10 mouse cellular contexts compared by ENCODE assay signal in genomic region chr10:59430701-59431218, GRCm38 (mm10). TPM values are rescaled to one million over a fixed set of nuclear protein-coding genes. Genes with fewer than 3 reads are reported as not detected.
DNase-seq lines count a peak whose midpoint lies in the region; ATAC-seq and TF ChIP-seq lines count a peak whose summit lies in the region.
"Had no signal": no experiment of that assay in that cellular context is flagged by ENCODE, and none has a peak within 500 bp of the region (broad histone marks: within the 10 kb centered on the region; RNA-seq: fewer than 3 reads in every experiment).

No protein-coding gene starts in this region.

- WGBS in heart, embryonic 14.5 days, result 12% methylated on average over 6 of the region's 6 CpGs
- WGBS in midbrain, embryonic 14.5 days, result 78% methylated on average over 6 of the region's 6 CpGs
- 61% methylated on average over 6 of the region's 6 CpGs for WGBS in hindbrain, embryonic 11.5 days

- H3K4me3 ChIP-seq in heart, embryonic 14.5 days (ENCODE audit: control insufficient read depth in 1 of 2, insufficient read depth in 1 of 2, low read depth in 1 of 2, low read length in 2 of 2), result no peak overlapping the region
- H3K4me3 ChIP-seq in CH12.LX (replicated peaks in 1 of 3; ENCODE audit: low read depth in 2 of 3, low read length in 2 of 3, poor library complexity in 1 of 3), result peak overlapping the region; percentile 3 to 44 (median 32)
- H3K4me3 ChIP-seq in midbrain, embryonic 14.5 days (replicated peaks; ENCODE audit: low read depth, low read length), result no peak overlapping the region
- no peak overlapping the region for H3K4me3 ChIP-seq in hindbrain, embryonic 11.5 days (ENCODE audit: low read depth, low read length)
- H3K4me3 ChIP-seq: embryonic facial prominence, embryonic 13.5 days had no signal

- TF ChIP-seq EP300 in CH12.LX (IDR thresholded peaks at IDR 0.05; ENCODE audit: low read length), result peak; percentile 78

- H3K27me3 ChIP-seq in heart, embryonic 14.5 days (ENCODE audit: control insufficient read depth, insufficient read depth, low read length), result no peaks in the 10 kb centered on the region
- no peaks in the 10 kb centered on the region for H3K27me3 ChIP-seq in CH12.LX (replicated peaks)
- no peaks in the 10 kb centered on the region for H3K27me3 ChIP-seq in midbrain, embryonic 14.5 days (ENCODE audit: control insufficient read depth, insufficient read depth, low read length)
- H3K27me3 ChIP-seq in hindbrain, embryonic 11.5 days (ENCODE audit: control insufficient read depth, insufficient read depth, low read length), result no peaks in the 10 kb centered on the region
- H3K27me3 ChIP-seq: embryonic facial prominence, embryonic 13.5 days had no signal

- no peak overlapping the region for H3K9ac ChIP-seq in heart, embryonic 14.5 days (ENCODE audit: low read length)
- peak overlapping the region; percentile 43; the same call in 1 of the 2 replicates for H3K9ac ChIP-seq in CH12.LX (ENCODE audit: insufficient read depth, low read depth)
- no peak overlapping the region for H3K9ac ChIP-seq in midbrain, embryonic 14.5 days (replicated peaks; ENCODE audit: low read length)
- no peak overlapping the region for H3K9ac ChIP-seq in hindbrain, embryonic 11.5 days (ENCODE audit: low read depth, low read length)
- H3K9ac ChIP-seq: embryonic facial prominence, embryonic 13.5 days had no signal

- 0 out of 2 replicates have a peak, but pooled peaks have one; percentile 37 for ATAC-seq in heart, embryonic 14.5 days (ENCODE audit: insufficient number of reproducible peaks, insufficient read depth, low FRiP score, low read depth)
- peak; percentile 49 for ATAC-seq in monocyte, adult 5-6 weeks (replicated peaks; ENCODE audit: insufficient number of reproducible peaks, low FRiP score, low TSS enrichment, poor library complexity, severe bottlenecking)
- ATAC-seq in midbrain, embryonic 14.5 days (ENCODE audit: low FRiP score, low TSS enrichment), result no peak
- no peak for ATAC-seq in hindbrain, embryonic 11.5 days (ENCODE audit: low FRiP score)

- H3K79me2 ChIP-seq in CH12.LX (replicated peaks; ENCODE audit: control insufficient read depth, extremely low read depth, insufficient read depth, poor library complexity, severe bottlenecking), result no peaks in the 10 kb centered on the region

- no peak for TF ChIP-seq POLR2A in CH12.LX (IDR thresholded peaks at IDR 0.05; ENCODE audit: low read depth, low read length)

- no peak for TF ChIP-seq CTCF in CH12.LX (conservative IDR thresholded peaks at IDR 0.05 in 1 of 2, IDR thresholded peaks at IDR 0.05 in 1 of 2; ENCODE audit: low read depth in 2 of 2, low read length in 2 of 2)

- dilution Hi-C loops in CH12.LX (cut with MboI; ENCODE audit: extremely low pct_ligation_motif_present, extremely low pct_unique_long_range_greater_than_20kb, low sequenced_read_pairs), result no loop called here

- H3K4me1 ChIP-seq in heart, embryonic 14.5 days (ENCODE audit: control insufficient read depth in 2 of 2, insufficient read depth in 2 of 2, low read length in 2 of 2), result peaks cover 5 to 6% of the 10 kb centered on the region in 2 experiments; a peak in 3 of 4 replicates
- peaks cover 11 to 34% of the 10 kb centered on the region in 2 experiments for H3K4me1 ChIP-seq in CH12.LX (ENCODE audit: control insufficient read depth in 1 of 2, insufficient read depth in 2 of 2)
- H3K4me1 ChIP-seq in midbrain, embryonic 14.5 days (ENCODE audit: control insufficient read depth, insufficient read depth, low read length), result no peaks in the 10 kb centered on the region
- H3K4me1 ChIP-seq in hindbrain, embryonic 11.5 days (replicated peaks; ENCODE audit: control insufficient read depth, insufficient read depth, low read length), result no peaks in the 10 kb centered on the region
- H3K4me1 ChIP-seq: embryonic facial prominence, embryonic 13.5 days had no signal

- TF ChIP-seq RAD21 in CH12.LX (IDR thresholded peaks at IDR 0.05; ENCODE audit: low read depth, low read length), result no peak

- no peak for DNase-seq in heart, postnatal 14 days
- peak; percentile 79 for DNase-seq in CH12.LX (ENCODE audit: extremely low read depth)
- peak; percentile 77 for DNase-seq in fibroblast of lung, adult 2 months (ENCODE audit: low read depth)
- no peak for DNase-seq in midbrain, embryonic 14.5 days
- no peak for DNase-seq in hindbrain, embryonic 11.5 days (ENCODE audit: low spot score)
- DNase-seq in kidney, postnatal 10 days, result no peak

- no peaks in the 10 kb centered on the region for H3K9me3 ChIP-seq in heart, embryonic 14.5 days (ENCODE audit: control insufficient read depth, low read length)
- no peaks in the 10 kb centered on the region for H3K9me3 ChIP-seq in CH12.LX (replicated peaks; ENCODE audit: low read length)
- H3K9me3 ChIP-seq in midbrain, embryonic 14.5 days (ENCODE audit: control insufficient read depth, low read length), result no peaks in the 10 kb centered on the region
- H3K9me3 ChIP-seq in hindbrain, embryonic 11.5 days (ENCODE audit: control insufficient read depth, low read length), result no peaks in the 10 kb centered on the region
- H3K9me3 ChIP-seq: embryonic facial prominence, embryonic 13.5 days had no signal

- H3K27ac ChIP-seq in heart, embryonic 14.5 days (replicated peaks in 1 of 2; ENCODE audit: control insufficient read depth in 1 of 2, insufficient read depth in 1 of 2, low read depth in 2 of 2, low read length in 2 of 2), result no peak overlapping the region
- H3K27ac ChIP-seq in CH12.LX (ENCODE audit: insufficient read depth, low read depth), result no peak overlapping the region
- H3K27ac ChIP-seq in midbrain, embryonic 14.5 days (replicated peaks; ENCODE audit: low read depth, low read length), result no peak overlapping the region
- H3K27ac ChIP-seq in hindbrain, embryonic 11.5 days (ENCODE audit: low read depth, low read length), result no peak overlapping the region
- H3K27ac ChIP-seq: embryonic facial prominence, embryonic 13.5 days had no signal

- H3K4me2 ChIP-seq in heart, embryonic 14.5 days (ENCODE audit: low read length), result peak overlapping the region; percentile 11; the same call in 1 of the 2 replicates
- H3K4me2 ChIP-seq in CH12.LX (ENCODE audit: insufficient read depth, low read depth, poor library complexity, severe bottlenecking), result peak overlapping the region; percentile 74
- no peak overlapping the region for H3K4me2 ChIP-seq in midbrain, embryonic 14.5 days (ENCODE audit: low read length)
- H3K4me2 ChIP-seq in hindbrain, embryonic 11.5 days (replicated peaks; ENCODE audit: low read depth, low read length), result no peak overlapping the region
- H3K4me2 ChIP-seq: embryonic facial prominence, embryonic 13.5 days had no signal

- H3K36me3 ChIP-seq in heart, embryonic 14.5 days (ENCODE audit: control insufficient read depth, insufficient read depth, low read length), result no peaks in the 10 kb centered on the region
- peaks cover 0 to 8% of the 10 kb centered on the region in 2 experiments for H3K36me3 ChIP-seq in CH12.LX (replicated peaks in 1 of 2; ENCODE audit: control insufficient read depth in 1 of 2, insufficient read depth in 1 of 2, low read length in 1 of 2)
- no peaks in the 10 kb centered on the region for H3K36me3 ChIP-seq in midbrain, embryonic 14.5 days (ENCODE audit: control insufficient read depth, insufficient read depth, low read length)
- H3K36me3 ChIP-seq in hindbrain, embryonic 11.5 days (ENCODE audit: control insufficient read depth, insufficient read depth, low read length), result no peaks in the 10 kb centered on the region
- H3K36me3 ChIP-seq: embryonic facial prominence, embryonic 13.5 days had no signal

- in situ Hi-C loops in CH12.LX (cut with MboI; ENCODE audit: low pct_ligation_motif_present, low pct_unique_long_range_greater_than_20kb, low sequenced_read_pairs), result no loop called here

- intact Hi-C loops in heart, postnatal 14 days (cut with DNase I), result no loop called here

TF ChIP-seq in CH12.LX, 34 proteins besides CTCF, POLR2A, EP300 and RAD21 (continues in another document):
- peak; percentile 97 for TF ChIP-seq MEF2A (IDR thresholded peaks at IDR 0.05; ENCODE audit: borderline replicate concordance, low read depth, low read length)
- TF ChIP-seq NRF1 (IDR thresholded peaks at IDR 0.05; ENCODE audit: low read depth, low read length), result no peak
- peak; percentile 80 for TF ChIP-seq IRF4 (IDR thresholded peaks at IDR 0.05; ENCODE audit: low read depth, low read length)
- TF ChIP-seq JUN (IDR thresholded peaks at IDR 0.05; ENCODE audit: insufficient read depth, low read depth, low read length), result peak; percentile 74
- peak; percentile 60; the same call in 1 of the 2 replicates for TF ChIP-seq BHLHE40 (IDR thresholded peaks at IDR 0.05; ENCODE audit: low read depth, low read length)
- 0 out of 2 replicates have a peak, but pooled peaks have one; percentile 38 for TF ChIP-seq TCF12 (IDR thresholded peaks at IDR 0.05; ENCODE audit: low read depth, low read length)

RNA-seq across cellular contexts. Expression of gene Oit3, which starts 10.8 kb away (rescaled TPM):
- 4.7 and 5.6 TPM in 2 replicates for polyA plus RNA-seq in heart, embryonic 14.5 days (2014; fragmentation: Nextera tagmentation; extraction: Ambion mirVana)
- total RNA-seq in heart, postnatal 14 days (2021), result under 1 TPM; 0.33 to 0.46 TPM
- 1.3 and 4.5 TPM in 2 replicates for total RNA-seq in CH12.LX (2012; rRNA removed)
- 4.6 and 7.5 TPM in 2 replicates for total RNA-seq in CH12.LX (2014; rRNA removed)
- 3.9 and 7.1 TPM in 2 replicates for polyA plus RNA-seq in CH12.LX (2012; ENCODE audit: insufficient read length, low read depth)
- total RNA-seq in monocyte, adult 5-6 weeks (2017), result 0.19 to 1.4 TPM (median 1.1 TPM) in 3 replicates
- polyA plus RNA-seq in midbrain, embryonic 14.5 days (2014; fragmentation: Nextera tagmentation; extraction: Ambion mirVana), result 0.39 TPM in 1 of 2 replicates, not detected in the other
- 0.28 and 0.95 TPM in 2 replicates for polyA plus RNA-seq in hindbrain, embryonic 11.5 days (2014; fragmentation: Nextera tagmentation; extraction: Ambion mirVana)

RNA-seq across cellular contexts. Expression of gene Pla2g12b, which starts 27.3 kb away (rescaled TPM):
- 0.50 and 0.55 TPM in 2 replicates for polyA plus RNA-seq in heart, embryonic 14.5 days (2014; fragmentation: Nextera tagmentation; extraction: Ambion mirVana)
- total RNA-seq in heart, postnatal 14 days (2021), result not detected
- total RNA-seq in CH12.LX (2012; rRNA removed), result not detected in 2 replicates
- total RNA-seq in CH12.LX (2014; rRNA removed), result not detected in 2 replicates
- not detected in 2 replicates for polyA plus RNA-seq in CH12.LX (2012; ENCODE audit: insufficient read length, low read depth)
- not detected in 3 replicates for total RNA-seq in monocyte, adult 5-6 weeks (2017)
- polyA plus RNA-seq in midbrain, embryonic 14.5 days (2014; fragmentation: Nextera tagmentation; extraction: Ambion mirVana), result not detected in 2 replicates
- 0.18 and 0.22 TPM in 2 replicates for polyA plus RNA-seq in hindbrain, embryonic 11.5 days (2014; fragmentation: Nextera tagmentation; extraction: Ambion mirVana)
- total RNA-seq: left cerebral cortex, postnatal 36 days had no signal
- polyA plus RNA-seq: embryonic facial prominence, embryonic 13.5 days had no signal

RNA-seq across cellular contexts. Expression of gene Gm10273, which starts 35.3 kb away (rescaled TPM):
- 7.6 and 11.6 TPM in 2 replicates for polyA plus RNA-seq in heart, embryonic 14.5 days (2014; fragmentation: Nextera tagmentation; extraction: Ambion mirVana)
- total RNA-seq in heart, postnatal 14 days (2021), result 100 to 1,000 TPM; 132 to 141 TPM
- total RNA-seq in CH12.LX (2012; rRNA removed) (19.6 and 21.6 TPM in 2 replicates), CH12.LX (2014; rRNA removed) (220 and 268 TPM in 2 replicates)
- 29.6 and 122 TPM in 2 replicates for polyA plus RNA-seq in CH12.LX (2012; ENCODE audit: insufficient read length, low read depth)
- 19.9 to 76.6 TPM (median 34.6 TPM) in 3 replicates for total RNA-seq in monocyte, adult 5-6 weeks (2017)
- 2.8 and 5.0 TPM in 2 replicates for polyA plus RNA-seq in midbrain, embryonic 14.5 days (2014; fragmentation: Nextera tagmentation; extraction: Ambion mirVana)
- 3.9 and 4.6 TPM in 2 replicates for polyA plus RNA-seq in hindbrain, embryonic 11.5 days (2014; fragmentation: Nextera tagmentation; extraction: Ambion mirVana)

Comparison
In these comparisons a context has a peak if more than half of its experiments do, and no peak if none do; other contexts are left out.
1. ATAC-seq: peak in heart, embryonic 14.5 days (single experiment) and monocyte, adult 5-6 weeks (single experiment); none in midbrain, embryonic 14.5 days (single experiment) and hindbrain, embryonic 11.5 days (single experiment).
2. H3K4me2 ChIP-seq: peak in heart, embryonic 14.5 days (single experiment) and CH12.LX (single experiment); none in midbrain, embryonic 14.5 days (single experiment) and hindbrain, embryonic 11.5 days (single experiment).
3. H3K4me3 ChIP-seq: peak in CH12.LX (3 of 3); none in heart, embryonic 14.5 days (0 of 2), midbrain, embryonic 14.5 days (single experiment) and hindbrain, embryonic 11.5 days (single experiment).
4. DNase-seq: peak in CH12.LX (single experiment) and fibroblast of lung, adult 2 months (single experiment); none in heart, postnatal 14 days (0 of 2), midbrain, embryonic 14.5 days (single experiment), hindbrain, embryonic 11.5 days (single experiment) and kidney, postnatal 10 days (single experiment).